Mouse (Mus musculus) urinary bladder, postnatal 25 days (tissue): ENCODE measurements around the gene Uba7.

Source experiments
- DNase-seq: peaks from one replicate; pipeline ENCODE4 v3.0.0; 2022; ENCODE audit warnings: low spot score

Uba7 gene

GRCm38 (mm10) chr9:107962916-107963315 lies 12.4 kb upstream of the Uba7 start:
- no peak for DNase-seq

DNA sequence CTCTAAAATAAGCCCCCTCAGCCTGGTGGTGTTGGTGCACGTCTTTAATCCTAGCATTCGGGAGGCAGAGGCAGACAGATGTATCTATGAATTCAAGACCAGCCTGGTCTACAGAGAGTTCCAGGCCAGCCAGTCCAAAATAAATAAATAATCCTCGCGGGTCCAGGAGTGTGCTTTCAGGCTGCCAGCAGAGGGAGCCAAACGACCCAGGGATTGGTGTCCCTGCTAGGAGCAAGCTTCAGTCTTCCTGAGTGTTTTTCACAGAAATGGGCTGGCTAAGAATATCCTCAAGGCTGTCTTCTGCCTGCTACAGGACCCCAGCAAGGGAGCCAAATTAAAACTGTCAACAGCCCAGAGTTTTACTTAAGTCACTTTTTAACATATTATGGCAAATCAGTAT lies 11.6 kb upstream of the Uba7 start:
- DNase-seq: peak; percentile 72

DNA sequence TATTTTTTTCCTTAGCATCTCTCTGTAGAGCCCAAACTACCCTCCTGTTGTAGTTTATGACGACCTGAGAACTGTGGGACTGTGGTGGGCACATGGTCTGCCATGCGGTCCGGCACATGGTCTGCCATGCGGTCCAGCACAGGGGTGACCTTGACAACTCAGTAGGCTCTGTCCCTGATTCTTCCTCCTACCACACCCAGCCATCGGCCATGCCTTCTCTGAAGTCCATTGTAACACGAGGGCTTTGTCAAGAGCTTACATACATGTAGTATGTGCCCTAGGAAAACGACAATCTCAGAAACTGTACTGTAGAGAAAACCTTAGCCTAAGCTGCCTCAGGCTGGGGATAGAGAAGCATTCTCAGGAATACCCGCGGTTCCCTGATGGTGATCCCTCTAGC lies 10.6 kb upstream of the Uba7 start:
- no peak for DNase-seq

- DNase-seq: no peak
These were observed 8.6 kb upstream of the Uba7 start for GRCm38 (mm10) chr9:107966676-107967075.

DNA sequence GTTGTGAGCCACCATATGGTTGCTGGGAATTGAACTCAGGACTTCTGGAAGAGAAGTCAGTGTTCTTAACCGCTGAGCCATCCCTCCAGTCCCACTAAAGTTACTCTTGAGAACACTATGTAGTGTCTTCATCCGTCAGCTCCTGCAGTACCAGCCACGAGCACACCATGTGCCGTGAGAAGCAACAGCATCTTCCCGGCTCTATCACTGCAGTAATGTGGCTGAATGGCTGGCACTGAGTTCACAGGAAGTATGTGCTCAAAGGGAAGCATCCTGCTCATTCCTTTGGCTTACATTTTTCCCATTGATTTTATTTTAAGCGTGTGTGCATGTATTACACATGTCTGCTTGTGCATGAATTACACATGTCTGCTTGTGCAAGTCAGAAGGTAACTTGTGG lies 7.9 kb upstream of the Uba7 start:
- DNase-seq: no peak

DNA sequence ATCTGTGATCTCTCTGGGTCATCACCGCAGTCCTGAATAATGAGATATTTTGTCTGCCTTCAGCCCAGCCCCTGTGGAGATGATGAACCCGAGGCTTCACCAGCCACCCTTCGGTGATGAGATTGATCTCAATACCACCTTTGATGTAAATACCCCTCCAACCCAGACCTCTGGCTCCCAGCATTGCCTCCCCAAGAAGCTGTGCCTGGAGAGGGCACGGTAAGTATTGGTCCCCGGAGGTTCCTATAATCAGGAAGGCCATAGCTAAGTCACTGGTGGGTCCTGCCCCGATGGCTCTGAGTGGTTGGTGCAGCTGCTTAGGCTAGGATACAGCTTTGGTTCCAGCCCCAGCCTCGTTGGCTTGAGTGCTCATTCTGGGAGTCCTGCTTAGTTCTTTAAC lies 6.8 kb upstream of the Uba7 start:
- DNase-seq: no peak

DNA sequence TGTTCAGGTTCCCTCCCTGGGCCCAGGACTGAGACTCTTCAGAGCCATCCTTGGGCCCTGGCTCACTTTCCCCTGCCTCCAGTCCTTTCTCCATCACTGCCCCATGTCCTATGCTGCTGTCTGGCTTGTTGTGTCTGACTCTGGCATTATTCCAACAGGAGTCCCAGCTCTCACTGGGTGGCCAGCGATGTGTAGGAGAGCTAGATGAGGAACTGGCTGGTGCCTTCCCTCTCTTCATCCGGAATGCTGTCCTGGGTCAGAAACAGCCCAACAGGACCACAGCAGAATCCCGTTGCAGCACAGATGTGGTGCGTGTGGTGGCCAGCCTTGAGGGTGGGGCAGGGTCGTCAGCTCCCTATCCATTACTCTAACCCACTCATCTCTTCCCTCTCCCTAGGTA lies 5.0 kb upstream of the Uba7 start:
- no peak for DNase-seq

DNA sequence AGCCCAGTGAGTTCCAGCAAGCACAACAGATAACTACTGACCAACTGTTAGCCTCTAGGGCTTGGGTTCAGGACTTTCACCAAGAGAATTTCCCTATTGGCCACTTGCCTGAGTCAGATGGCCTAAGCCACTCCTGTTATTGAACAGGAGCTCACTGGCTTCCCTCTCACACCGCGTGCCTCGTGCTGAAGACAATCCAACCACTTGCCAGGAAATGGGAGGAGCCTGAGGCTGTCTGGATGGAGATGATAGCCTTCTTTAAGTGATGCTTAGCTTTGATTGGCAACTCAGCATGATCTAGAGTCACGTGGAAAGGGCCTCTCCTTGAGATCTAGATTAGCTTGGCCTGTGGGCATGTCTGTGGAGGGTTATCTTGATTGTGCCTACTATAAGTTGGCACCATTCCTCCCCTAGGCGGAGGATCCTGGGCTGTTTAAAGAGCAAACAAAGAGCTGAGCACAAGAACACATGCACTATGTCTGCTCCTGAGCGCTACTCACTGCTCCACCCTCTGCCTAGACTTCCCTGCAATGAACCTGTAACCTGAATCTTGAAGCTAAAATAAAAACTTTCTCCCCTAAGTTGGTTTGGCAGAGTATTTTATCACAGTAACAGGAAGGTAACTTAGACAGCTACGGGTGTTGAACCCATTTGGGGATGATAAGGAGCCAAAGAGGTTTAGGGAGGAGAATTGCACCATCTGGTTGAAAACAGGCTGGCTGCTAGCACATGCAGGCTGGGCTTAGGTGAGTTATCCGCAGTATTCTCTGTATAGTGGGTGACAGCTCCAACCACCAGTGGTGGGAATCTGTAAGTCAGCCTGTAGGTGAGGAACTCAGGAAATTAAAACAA lies 3.4 kb upstream of the Uba7 start:
- DNase-seq: no peak

DNA sequence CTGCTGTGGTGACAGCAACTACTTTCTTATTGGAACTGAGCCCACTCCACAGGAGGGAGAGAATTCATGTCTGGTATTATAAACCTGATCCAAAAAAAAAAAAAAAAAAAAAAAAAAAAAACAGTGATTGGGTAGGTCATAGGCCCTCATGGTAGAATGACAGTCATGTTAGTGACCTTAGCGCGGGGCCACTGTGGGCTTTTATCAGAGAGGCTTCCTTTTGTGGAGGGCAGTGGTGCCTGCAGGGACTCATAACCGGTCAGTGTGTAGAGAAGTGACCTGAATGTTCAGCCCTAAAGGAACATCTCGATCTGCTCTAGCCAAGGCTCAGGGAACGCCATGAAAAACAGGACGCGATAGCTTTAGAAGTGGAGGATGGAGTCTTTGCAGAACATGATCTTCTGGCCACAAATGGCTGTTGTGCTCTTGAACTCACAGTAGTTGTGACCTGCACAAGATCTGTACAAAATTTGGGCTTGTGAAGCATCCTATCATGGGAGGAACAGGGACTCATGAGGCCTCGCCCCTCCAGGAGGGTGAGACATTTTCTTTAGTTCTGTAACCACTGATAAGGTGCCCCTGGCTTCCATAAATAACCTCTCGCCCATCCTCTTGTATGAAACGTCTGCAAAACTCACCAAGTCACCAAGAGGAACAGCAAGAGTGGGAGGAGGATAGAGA lies 674 bp upstream of the Uba7 start:
- no peak for DNase-seq

- DNase-seq: no peak
These were observed 3.5 kb downstream of the Uba7 start for GRCm38 (mm10) chr9:107978815-107979214.

DNA sequence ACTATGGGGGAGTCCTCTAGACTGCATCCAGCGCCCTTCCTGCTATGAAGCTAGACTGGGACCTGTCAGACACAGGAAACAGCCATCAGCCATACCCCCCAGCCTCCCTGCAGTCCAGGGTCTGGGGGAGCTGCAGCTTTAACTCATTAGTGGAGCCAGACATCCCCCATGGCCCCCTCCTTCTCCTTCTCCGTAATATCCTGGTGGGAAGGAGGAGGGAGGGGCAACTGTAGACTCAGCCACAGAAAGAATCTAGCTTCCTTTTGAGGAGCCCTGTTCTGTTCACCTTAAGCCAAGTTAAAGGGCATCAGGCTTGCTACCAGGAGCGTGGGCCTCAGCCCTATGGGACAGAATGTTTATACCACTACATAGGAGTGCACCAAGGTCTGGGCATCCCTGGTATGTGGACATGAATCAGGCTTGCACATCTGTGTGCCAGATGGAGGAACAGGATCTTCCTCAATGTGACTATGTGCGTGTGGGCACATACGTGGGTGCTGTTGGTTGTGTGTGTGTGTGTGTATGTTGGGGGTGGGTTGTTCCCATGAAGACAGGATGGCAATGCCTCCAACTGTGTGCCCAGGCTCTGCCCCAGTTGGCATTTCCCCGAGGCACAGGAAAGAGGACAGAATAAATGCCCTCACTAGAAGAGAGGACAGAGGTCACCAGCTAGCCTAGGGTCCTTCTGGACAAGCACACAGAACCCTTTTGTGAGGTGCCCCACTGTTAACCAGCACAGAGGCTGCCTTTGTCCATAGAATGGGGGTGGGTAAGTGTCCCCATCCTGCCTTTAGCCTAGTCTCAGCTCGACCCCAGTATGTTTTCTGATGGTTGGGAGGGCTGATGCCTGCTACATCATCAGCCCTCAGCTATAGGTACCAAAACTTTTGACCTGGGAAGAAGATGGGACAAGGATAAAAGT lies 6.6 kb downstream of the Uba7 start:
- DNase-seq: no peak

GRCm38 (mm10) chr9:107982681-107983346 lies 7.5 kb downstream of the Uba7 start, which contains the start of gene Gm20661:
Gm20661 (plus strand) TSS chr9:107983058.
- DNase-seq: peak; percentile 19

DNA sequence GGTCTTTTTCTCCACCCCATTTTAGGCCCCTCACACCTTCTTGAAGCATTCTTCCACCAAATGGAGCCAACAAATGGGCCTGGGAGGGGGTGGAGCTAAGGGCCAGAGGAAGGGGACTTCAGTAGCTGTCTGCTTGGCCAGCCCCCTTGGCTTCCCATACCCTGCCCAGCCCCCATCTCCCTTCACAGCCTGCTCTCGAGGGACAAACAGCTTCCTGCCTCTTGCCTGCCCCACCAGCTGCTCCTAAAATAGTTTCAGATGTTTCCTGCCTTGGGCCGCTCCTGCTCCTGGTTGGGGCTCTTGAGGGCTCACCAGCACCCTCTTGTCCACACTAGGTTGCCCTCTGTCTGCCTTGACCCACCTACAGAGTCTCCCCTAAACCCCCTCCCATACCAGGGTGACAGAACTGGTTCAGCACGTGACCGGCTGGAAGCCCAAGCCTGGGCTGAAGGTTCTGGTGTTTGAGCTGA lies 8.2 kb downstream of the Uba7 start:
- DNase-seq: peak; percentile 24

- no peak for DNase-seq
These were observed 8.9 kb downstream of the Uba7 start for GRCm38 (mm10) chr9:107984052-107984753.

GRCm38 (mm10) chr9:107984754-107985055 lies 9.4 kb downstream of the Uba7 start:
- no peak for DNase-seq

DNA sequence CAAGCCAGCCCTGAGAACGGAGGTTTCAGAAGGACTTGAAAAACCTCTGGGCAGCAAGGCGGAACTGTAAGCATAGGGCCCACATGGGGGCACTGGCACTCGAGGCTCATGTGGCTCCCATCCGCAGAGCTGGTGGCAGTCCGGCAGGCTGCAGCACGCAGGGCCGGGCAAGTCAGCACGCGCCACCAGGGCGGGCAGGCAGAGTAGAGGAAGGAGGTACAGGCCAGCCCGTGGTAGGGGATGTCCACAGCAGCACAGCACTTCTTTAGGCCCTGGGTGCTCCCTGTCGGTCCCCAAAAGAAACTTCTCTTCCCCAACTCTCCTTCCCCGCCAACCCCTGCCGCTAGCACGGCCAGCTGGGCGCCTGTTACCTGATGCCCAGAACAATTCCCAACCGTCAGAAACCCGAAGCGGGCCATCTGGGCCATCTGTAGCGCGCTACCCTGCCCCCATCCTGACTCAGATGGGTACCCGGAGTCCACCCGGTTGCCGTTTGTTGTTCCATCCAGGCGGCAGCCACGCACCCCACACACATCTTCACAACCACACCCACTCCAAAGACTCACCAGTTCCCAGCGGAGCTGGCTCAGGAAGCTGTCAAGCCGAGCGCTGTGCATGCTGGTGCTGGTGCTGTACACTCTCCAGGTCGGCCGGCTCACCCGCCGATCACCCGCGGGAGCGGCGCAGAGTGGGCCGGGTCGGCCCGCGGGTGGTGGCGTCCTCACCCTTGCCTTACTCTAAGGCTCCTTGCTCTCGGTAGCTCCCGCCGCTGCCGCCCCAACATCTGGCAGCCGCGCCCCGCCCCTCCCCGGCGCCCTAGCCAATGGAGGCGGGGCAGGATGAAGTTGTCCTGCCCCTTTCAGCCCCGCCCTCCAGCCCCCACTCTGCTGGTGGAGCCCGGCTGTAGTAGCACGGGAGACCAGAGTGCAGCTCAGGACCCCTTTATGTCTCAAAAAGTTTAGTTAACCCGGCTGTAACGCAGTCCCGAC lies 10.1 kb downstream of the Uba7 start, which contains the start of gene Inka1:
Gene Inka1 (minus strand): TSS at position 749 of the 989 bp plus-strand sequence.
- peak; percentile 90 for DNase-seq

GRCm38 (mm10) chr9:107986376-107986775 lies 11.1 kb downstream of the Uba7 start:
- peak; percentile 77 for DNase-seq

- DNase-seq: no peak
These were observed 12.6 kb downstream of the Uba7 start for GRCm38 (mm10) chr9:107987950-107988349.

GRCm38 (mm10) chr9:107992197-107992596 lies 16.9 kb downstream of the Uba7 start, which contains the start of gene Cdhr4:
Cdhr4 (plus strand) TSS chr9:107992497.
- DNase-seq: no peak

- DNase-seq: no peak
These were observed 17.7 kb downstream of the Uba7 start for GRCm38 (mm10) chr9:107993013-107993412.
